Comparison of ENCODE assay signal across 8 mouse cellular contexts in the genomic region with DNA sequence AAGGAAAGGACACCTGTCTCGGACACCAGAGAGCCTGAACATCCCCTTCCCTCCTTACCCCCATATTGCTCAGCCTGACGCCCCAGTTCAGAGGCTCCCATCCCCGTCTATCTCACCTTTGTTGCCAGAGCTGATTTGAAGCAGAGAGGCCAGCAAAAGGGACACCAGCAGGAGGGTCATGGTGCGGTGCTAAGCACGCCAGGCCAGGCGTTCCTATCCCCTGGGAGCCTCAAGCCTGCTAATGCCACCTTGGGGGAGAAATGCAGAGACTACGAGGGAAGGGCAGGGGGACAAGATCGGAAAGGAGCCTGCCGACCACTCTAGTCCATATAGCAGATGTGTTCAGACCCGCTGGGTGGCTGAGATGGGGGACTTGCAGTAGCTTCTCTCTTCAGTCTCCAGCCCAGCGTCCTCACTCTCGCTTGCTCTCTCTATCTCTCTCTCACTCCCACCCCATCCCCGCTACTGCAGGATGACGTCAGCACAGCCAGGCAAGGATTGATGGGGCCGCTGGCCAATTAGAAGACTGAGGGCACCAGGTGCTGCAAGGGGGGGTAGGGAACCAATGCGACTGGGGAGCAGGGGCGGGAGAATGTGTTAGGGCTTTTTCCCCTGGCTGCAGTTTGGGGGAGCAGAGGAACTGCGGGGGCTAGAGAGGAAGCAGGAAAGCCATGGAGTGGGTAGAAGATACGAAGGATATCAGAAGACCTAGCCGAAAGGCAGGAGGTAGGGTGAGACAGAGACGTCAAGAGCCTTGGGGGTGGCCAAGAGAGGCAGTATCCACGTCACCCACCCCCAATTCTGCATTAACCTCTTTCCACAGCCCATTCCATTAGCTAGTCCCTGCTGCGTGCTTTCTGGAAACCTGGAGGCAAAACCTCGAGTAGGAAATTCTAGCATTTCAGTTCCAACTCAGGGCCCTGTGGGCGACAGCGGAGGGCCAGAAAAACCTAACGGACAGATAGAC. TPM values are rescaled to one million over a fixed set of nuclear protein-coding genes. Genes with fewer than 3 reads are reported as not detected.
DNase-seq lines count a peak whose midpoint lies in the region; ATAC-seq and TF ChIP-seq lines count a peak whose summit lies in the region.

Gene Clstn3 (minus strand): TSS at position 490 of the 967 bp plus-strand sequence.

- peaks cover 19% of the 10 kb centered on the region for H3K36me3 ChIP-seq in hindbrain, embryonic 14.5 days (replicated peaks; ENCODE audit: control insufficient read depth, insufficient read depth)

- H3K9me3 ChIP-seq in hindbrain, embryonic 14.5 days (ENCODE audit: control insufficient read depth, low read length), result no peaks in the 10 kb centered on the region

- peak within 1 kb of the TSS; percentile 90 for H3K9ac ChIP-seq in hindbrain, embryonic 14.5 days

- POLR2A ChIA-PET in Patski (lab: Charles Lee), result no interaction called here

- H3K4me1 ChIP-seq in hindbrain, embryonic 14.5 days (replicated peaks; ENCODE audit: control insufficient read depth, insufficient read depth, low read length), result peaks cover 24% of the 10 kb centered on the region

- peak within 1 kb of the TSS; percentile 76 for H3K4me2 ChIP-seq in hindbrain, embryonic 14.5 days (replicated peaks)

- in situ Hi-C loops in Patski (cut with MboI; ENCODE audit: low pct_unique_long_range_greater_than_20kb), result no loop called here

- peak; percentile 46 for ATAC-seq in Patski
- ATAC-seq in hindbrain, embryonic 14.5 days (ENCODE audit: low FRiP score), result peak; percentile 97

- CTCF ChIA-PET in Patski (lab: Charles Lee), result interaction anchor here (1.7 kb wide), 1 partner anchor 12 kb away, joined by 4 read pairs; no protein-coding TSS in a partner anchor

- peaks cover 21% of the 10 kb centered on the region for H3K27me3 ChIP-seq in Patski
- H3K27me3 ChIP-seq in hindbrain, embryonic 14.5 days (ENCODE audit: control insufficient read depth, insufficient read depth, low read length), result no peaks in the 10 kb centered on the region

- peak within 1 kb of the TSS; percentile 92 for H3K27ac ChIP-seq in hindbrain, embryonic 14.5 days

- peak within 1 kb of the TSS; percentile 70 for H3K4me3 ChIP-seq in hindbrain, embryonic 14.5 days (replicated peaks; ENCODE audit: low read length)

- no peak for TF ChIP-seq CTCF in Patski (IDR thresholded peaks at IDR 0.05)

- no peak for DNase-seq in Patski (ENCODE audit: low read depth, low spot score)
- peak; percentile 98 for DNase-seq in cerebellum, postnatal 10 days
- peak; percentile 88 to 91 for DNase-seq in frontal cortex, postnatal 10 days (ENCODE audit: low spot score in 2 of 2)
- peak; percentile 94 for DNase-seq in hindbrain, embryonic 14.5 days (ENCODE audit: low spot score)
- peak; percentile 84 to 89 for DNase-seq in layer of hippocampus, postnatal 25 days (ENCODE audit: extremely low spot score in 1 of 2, low spot score in 1 of 2)
- DNase-seq in lung, postnatal 14 days, result peak; percentile 72
- DNase-seq in retina, postnatal 1 day, result peak; percentile 96
- DNase-seq in thymus, postnatal 4 days, result peak; percentile 92

- 5% methylated on average over 27 of the region's 27 CpGs for WGBS in hindbrain, embryonic 14.5 days

RNA-seq across cellular contexts. Expression of gene Clstn3, which starts in this region (rescaled TPM):
- polyA plus RNA-seq in Patski (2021), result 0.68 TPM
- 94.2 and 110 TPM in 2 replicates for polyA plus RNA-seq in hindbrain, embryonic 14.5 days (2014; fragmentation: Nextera tagmentation; extraction: Ambion mirVana)
- total RNA-seq in layer of hippocampus, postnatal 25 days (2021), result 100 to 1,000 TPM; 278 to 279 TPM

Comparison
In these comparisons a context has a peak if more than half of its experiments do, and no peak if none do; other contexts are left out.
1. RNA of gene Clstn3 (polyA plus RNA-seq): 94.2 to 110 TPM in hindbrain, embryonic 14.5 days; 0.68 TPM in Patski (single experiment); every median in the first group is over 10 times any median in the second.
2. Peak in ATAC-seq in Patski; RNA of the gene not detected or under 1 TPM.